Mouse (Mus musculus) myocyte (in vitro differentiated cells): ENCODE measurements at regions not wholly inside any gene's neighbourhood (a gene's known extent, or its start where the extent isn't known, plus 50 kb on each side); places are given as distances from the start of the nearest gene placed in this dataset.

ENCODE experiments used
- H3K27me3 ChIP-seq: one replicate; pipeline ENCODE4 v1.6.1; 2011; ENCODE audit not compliant: control insufficient read depth, insufficient read depth, insufficient read length
- H3K36me3 ChIP-seq: one replicate; pipeline ENCODE4 v1.6.1; 2011; ENCODE audit not compliant: control insufficient read depth, insufficient read depth
- H3K4me2 ChIP-seq: one replicate; pipeline ENCODE4 v1.6.1; 2011; ENCODE audit warnings: low read depth, control low read depth
- H3K4me3 ChIP-seq: one replicate; pipeline ENCODE4 v1.5.1; 2011; ENCODE audit warnings: mild to moderate bottlenecking, control low read depth, moderate library complexity
- H3K79me2 ChIP-seq: one replicate; pipeline ENCODE4 v1.6.1; 2011; ENCODE audit not compliant: control insufficient read depth, insufficient read depth
- H3ac ChIP-seq: one replicate; pipeline ENCODE4 v1.6.1; 2011; ENCODE audit not compliant: control insufficient read depth, insufficient read length
- CEBPB ChIP-seq: IDR thresholded peaks from 2 replicates; pipeline ENCODE4 v1.6.1; 2011; ENCODE audit warnings: mild to moderate bottlenecking, moderate library complexity; ENCODE audit not compliant: poor library complexity, insufficient read depth, severe bottlenecking
- E2F4 ChIP-seq: IDR thresholded peaks from one replicate; pipeline ENCODE4 v1.6.1; 2011; ENCODE audit warnings: mild to moderate bottlenecking, control low read depth, moderate library complexity; ENCODE audit not compliant: insufficient read depth
- MAX ChIP-seq: IDR thresholded peaks from one replicate; pipeline ENCODE4 v1.6.1; 2011; ENCODE audit warnings: low read depth, mild to moderate bottlenecking, control low read depth
- MYOD1 ChIP-seq, 3 experiments: IDR thresholded peaks; one replicate each; pipeline ENCODE4 v1.6.1; 2011; ENCODE audit warnings: control low read depth in 2 of 3, low read depth in 2 of 3, mild to moderate bottlenecking in 2 of 3, moderate library complexity in 1 of 3; ENCODE audit not compliant: insufficient read length in 2 of 3, control insufficient read depth in 1 of 3
- MYOG ChIP-seq, 3 experiments: IDR thresholded peaks; one replicate each; pipeline ENCODE4 v1.6.1; 2011; ENCODE audit warnings: control low read depth in 2 of 3, low read depth in 2 of 3, mild to moderate bottlenecking in 2 of 3; ENCODE audit not compliant: insufficient read length in 2 of 3, control insufficient read depth in 1 of 3, insufficient read depth in 1 of 3
- POLR2A ChIP-seq: IDR thresholded peaks from one replicate; pipeline ENCODE4 v1.6.1; 2011; ENCODE audit warnings: low read depth, mild to moderate bottlenecking, control low read depth, moderate library complexity; ENCODE audit not compliant: insufficient read length
- POLR2AphosphoS2 ChIP-seq: IDR thresholded peaks from one replicate; pipeline ENCODE4 v1.6.1; 2011; ENCODE audit warnings: low read depth, control low read depth; ENCODE audit not compliant: insufficient read length
- REST ChIP-seq: IDR thresholded peaks from one replicate; pipeline ENCODE4 v1.6.1; 2011; ENCODE audit warnings: mild to moderate bottlenecking, control low read depth, moderate library complexity; ENCODE audit not compliant: insufficient read depth, insufficient read length
- SRF ChIP-seq: IDR thresholded peaks from one replicate; pipeline ENCODE4 v1.6.1; 2011; ENCODE audit warnings: low read depth; ENCODE audit not compliant: control insufficient read depth, insufficient read length
- TCF12 ChIP-seq: IDR thresholded peaks from one replicate; pipeline ENCODE4 v1.6.1; 2011; ENCODE audit warnings: mild to moderate bottlenecking, control low read depth; ENCODE audit not compliant: poor library complexity, insufficient read depth, severe bottlenecking
- TCF3 ChIP-seq: IDR thresholded peaks from one replicate; pipeline ENCODE4 v1.6.1; 2011; ENCODE audit warnings: low read depth, control low read depth; ENCODE audit not compliant: insufficient read length
- USF1 ChIP-seq: IDR thresholded peaks from one replicate; pipeline ENCODE4 v1.6.1; 2011; ENCODE audit warnings: low read depth, mild to moderate bottlenecking, control low read depth, moderate library complexity

GRCm38 (mm10) chr3:143659421-143659978, 545.5 kb downstream of the Lmo4 start:
- Histone ChIP-seq H3K36me3 (no peaks in the 10 kb centered on the region), H3K4me2 (no peak overlapping the region), H3K27me3 (no peaks in the 10 kb centered on the region), H3K79me2 (no peaks in the 10 kb centered on the region), H3ac (no peak overlapping the region), H3K4me3 (no peak overlapping the region)
- no peak for TF ChIP-seq MYOD1 (IDR thresholded peaks at IDR 0.05; ENCODE audit: control insufficient read depth in 1 of 3, insufficient read length in 2 of 3, low read depth in 2 of 3)
- TF ChIP-seq SRF = no peak

GRCm38 (mm10) chr3:143647237-143647636, 557.8 kb downstream of the Lmo4 start:
- no peaks in the 10 kb centered on the region for H3K79me2 ChIP-seq
- no peaks in the 10 kb centered on the region for H3K36me3 ChIP-seq
- no peaks in the 10 kb centered on the region for H3K27me3 ChIP-seq
- TF ChIP-seq MYOG (IDR thresholded peaks at IDR 0.05; ENCODE audit: control insufficient read depth in 1 of 3, insufficient read depth in 1 of 3, insufficient read length in 2 of 3, low read depth in 2 of 3) (no peak), POLR2AphosphoS2 (no peak), POLR2A (no peak), USF1 (no peak), E2F4 (no peak), CEBPB (no peak), TCF12 (no peak), TCF3 (no peak), REST (no peak), SRF (no peak), MYOD1 (IDR thresholded peaks at IDR 0.05; ENCODE audit: control insufficient read depth in 1 of 3, insufficient read length in 2 of 3, low read depth in 2 of 3) (no peak), MAX (no peak)
- no peak overlapping the region for H3K4me3 ChIP-seq
- no peak overlapping the region for H3K4me2 ChIP-seq
- no peak overlapping the region for H3ac ChIP-seq

- Histone ChIP-seq H3K79me2 (no peaks in the 10 kb centered on the region), H3K4me2 (no peak overlapping the region), H3K27me3 (no peaks in the 10 kb centered on the region), H3ac (no peak overlapping the region), H3K4me3 (no peak overlapping the region), H3K36me3 (no peaks in the 10 kb centered on the region)
- TF ChIP-seq E2F4 = no peak
- TF ChIP-seq SRF = no peak
- no peak for TF ChIP-seq CEBPB
- no peak for TF ChIP-seq MAX
- no peak for TF ChIP-seq MYOG (IDR thresholded peaks at IDR 0.05; ENCODE audit: control insufficient read depth in 1 of 3, insufficient read depth in 1 of 3, insufficient read length in 2 of 3, low read depth in 2 of 3)
- no peak for TF ChIP-seq POLR2A
These were observed 558.2 kb downstream of the Lmo4 start for GRCm38 (mm10) chr3:143646836-143647235.

- TF ChIP-seq CEBPB (no peak), POLR2AphosphoS2 (no peak), USF1 (no peak), E2F4 (no peak), MYOG (IDR thresholded peaks at IDR 0.05; ENCODE audit: control insufficient read depth in 1 of 3, insufficient read depth in 1 of 3, insufficient read length in 2 of 3, low read depth in 2 of 3) (no peak), TCF12 (no peak), SRF (no peak), MYOD1 (IDR thresholded peaks at IDR 0.05; ENCODE audit: control insufficient read depth in 1 of 3, insufficient read length in 2 of 3, low read depth in 2 of 3) (no peak), MAX (no peak)
- H3K4me2 ChIP-seq = no peak overlapping the region
These were observed 572.0 kb downstream of the Lmo4 start for GRCm38 (mm10) chr3:143633036-143633435.

GRCm38 (mm10) chr3:143631183-143631582, 573.8 kb downstream of the Lmo4 start:
- peak overlapping the region; percentile 5 for H3K4me2 ChIP-seq
- H3ac ChIP-seq = no peak overlapping the region
- no peak overlapping the region for H3K4me3 ChIP-seq

More at GRCm38 (mm10) chr3:143633036-143633435, 572.0 kb downstream of the Lmo4 start:
- H3K79me2 ChIP-seq = no peaks in the 10 kb centered on the region
- H3K27me3 ChIP-seq = no peaks in the 10 kb centered on the region
- no peaks in the 10 kb centered on the region for H3K36me3 ChIP-seq
- H3K4me3 ChIP-seq = no peak overlapping the region
- H3ac ChIP-seq = no peak overlapping the region

More at GRCm38 (mm10) chr3:143631183-143631582, 573.8 kb downstream of the Lmo4 start:
- TF ChIP-seq SRF (no peak), TCF3 (no peak), POLR2AphosphoS2 (no peak), MYOD1 (IDR thresholded peaks at IDR 0.05; ENCODE audit: control insufficient read depth in 1 of 3, insufficient read length in 2 of 3, low read depth in 2 of 3) (peak in 1 of 3 experiments; percentile 13), POLR2A (no peak), TCF12 (no peak), MYOG (IDR thresholded peaks at IDR 0.05; ENCODE audit: control insufficient read depth in 1 of 3, insufficient read depth in 1 of 3, insufficient read length in 2 of 3, low read depth in 2 of 3) (peak in 1 of 3 experiments; percentile 29)
- Histone ChIP-seq H3K36me3 (no peaks in the 10 kb centered on the region), H3K79me2 (no peaks in the 10 kb centered on the region), H3K27me3 (no peaks in the 10 kb centered on the region)
